Mouse (Mus musculus): Measurements from ENCODE around the gene Stk11ip. TPM values are rescaled to one million over a fixed set of nuclear protein-coding genes. Genes with fewer than 3 reads are reported as not detected.

The Stk11ip gene
- polyA plus RNA-seq, 1 experiment from 2014 or later, result 30.0 TPM

GRCm38 (mm10) chr1:75555680-75556079 is 34.4 kb downstream of the Stk11ip start:
- Histone ChIP-seq H3K4me3 (no peak overlapping the region), H3K4me1 (replicated peaks) (peaks cover 15% of the 10 kb centered on the region), H3K27ac (no peak overlapping the region), H3K27me3 (ENCODE audit: insufficient read depth, poor library complexity, severe bottlenecking) (peaks cover 10% of the 10 kb centered on the region), H3K9me3 (no peaks in the 10 kb centered on the region), H3K36me3 (peaks cover 65% of the 10 kb centered on the region)
- DNase-seq (ENCODE audit: low spot score), result no peak
- 91% methylated on average over 7 of the region's 7 CpGs for WGBS

GRCm38 (mm10) chr1:75556143-75556781 is 34.9 kb downstream of the Stk11ip start:
- 88% methylated on average over 9 of the region's 9 CpGs for WGBS
- Histone ChIP-seq H3K36me3 (peaks cover 59% of the 10 kb centered on the region), H3K4me1 (replicated peaks) (peaks cover 15% of the 10 kb centered on the region), H3K4me3 (no peak overlapping the region), H3K27me3 (ENCODE audit: insufficient read depth, poor library complexity, severe bottlenecking) (peaks cover 10% of the 10 kb centered on the region), H3K9me3 (no peaks in the 10 kb centered on the region), H3K27ac (no peak overlapping the region)
- DNase-seq (ENCODE audit: low spot score), result no peak

GRCm38 (mm10) chr1:75557041-75557440 is 35.7 kb downstream of the Stk11ip start:
- H3K27ac ChIP-seq, result no peak overlapping the region

GRCm38 (mm10) chr1:75558388-75559178 is 37.3 kb downstream of the Stk11ip start:
- Histone ChIP-seq H3K27me3 (ENCODE audit: insufficient read depth, poor library complexity, severe bottlenecking) (peaks cover 10% of the 10 kb centered on the region), H3K36me3 (peaks cover 38% of the 10 kb centered on the region), H3K27ac (peak overlapping the region; percentile 79; the same call in 1 of the 2 replicates), H3K4me1 (replicated peaks) (peaks cover 15% of the 10 kb centered on the region), H3K9me3 (0 out of 2 replicates have a peak, but pooled peaks cover 3% of the 10 kb centered on the region), H3K4me3 (peak overlapping the region; percentile 43; the same call in 1 of the 2 replicates)
- WGBS, result 89% methylated on average over 18 of the region's 18 CpGs
- DNase-seq (ENCODE audit: low spot score), result no peak

More at GRCm38 (mm10) chr1:75557041-75557440, 35.7 kb downstream of the Stk11ip start:
- Histone ChIP-seq H3K27me3 (ENCODE audit: insufficient read depth, poor library complexity, severe bottlenecking) (peaks cover 10% of the 10 kb centered on the region), H3K9me3 (no peaks in the 10 kb centered on the region), H3K4me3 (no peak overlapping the region), H3K4me1 (replicated peaks) (peaks cover 15% of the 10 kb centered on the region), H3K36me3 (peaks cover 52% of the 10 kb centered on the region)
- 94% methylated on average over 7 of the region's 7 CpGs for WGBS
- DNase-seq (ENCODE audit: low spot score), result no peak

GRCm38 (mm10) chr1:75559212-75559925 is 38.0 kb downstream of the Stk11ip start:
- Histone ChIP-seq H3K4me3 (peak overlapping the region; percentile 43), H3K9me3 (0 out of 2 replicates have a peak, but pooled peaks cover 3% of the 10 kb centered on the region), H3K4me1 (replicated peaks) (peaks cover 15% of the 10 kb centered on the region), H3K27ac (peak overlapping the region; percentile 79), H3K36me3 (peaks cover 32% of the 10 kb centered on the region), H3K27me3 (ENCODE audit: insufficient read depth, poor library complexity, severe bottlenecking) (peaks cover 12% of the 10 kb centered on the region)
- peak; percentile 94 for DNase-seq (ENCODE audit: low spot score)
- WGBS, result 10% methylated on average over 17 of the region's 17 CpGs

GRCm38 (mm10) chr1:75560206-75560913 is 39.0 kb downstream of the Stk11ip start:
- Histone ChIP-seq H3K4me3 (no peak overlapping the region), H3K27me3 (ENCODE audit: insufficient read depth, poor library complexity, severe bottlenecking) (peaks cover 12% of the 10 kb centered on the region), H3K27ac (peak overlapping the region; percentile 79; the same call in 1 of the 2 replicates), H3K36me3 (peaks cover 22% of the 10 kb centered on the region), H3K9me3 (0 out of 2 replicates have a peak, but pooled peaks cover 3% of the 10 kb centered on the region), H3K4me1 (replicated peaks) (peaks cover 15% of the 10 kb centered on the region)
- 85% methylated on average over 12 of the region's 12 CpGs for WGBS
- no peak for DNase-seq (ENCODE audit: low spot score)

GRCm38 (mm10) chr1:75561221-75561897 is 40.0 kb downstream of the Stk11ip start:
- peaks cover 15% of the 10 kb centered on the region for H3K4me1 ChIP-seq (replicated peaks)
- DNase-seq (ENCODE audit: low spot score), result no peak
- peaks cover 12% of the 10 kb centered on the region; the same call in 1 of the 2 replicates for H3K27me3 ChIP-seq (ENCODE audit: insufficient read depth, poor library complexity, severe bottlenecking)
- 0 out of 2 replicates have a peak, but pooled peaks cover 3% of the 10 kb centered on the region for H3K9me3 ChIP-seq
- 57% methylated on average over 4 of the region's 4 CpGs for WGBS
- H3K27ac ChIP-seq, result no peak overlapping the region
- H3K4me3 ChIP-seq, result no peak overlapping the region
- peaks cover 15% of the 10 kb centered on the region for H3K36me3 ChIP-seq

- Histone ChIP-seq H3K36me3 (peaks cover 11% of the 10 kb centered on the region), H3K27me3 (ENCODE audit: insufficient read depth, poor library complexity, severe bottlenecking) (peaks cover 12% of the 10 kb centered on the region; the same call in 1 of the 2 replicates), H3K27ac (no peak overlapping the region), H3K4me1 (replicated peaks) (peaks cover 15% of the 10 kb centered on the region), H3K9me3 (0 out of 2 replicates have a peak, but pooled peaks cover 3% of the 10 kb centered on the region), H3K4me3 (no peak overlapping the region)
- DNase-seq (ENCODE audit: low spot score), result no peak
- WGBS, result 76% methylated on average over 1 of the region's 1 CpGs
Measured at GRCm38 (mm10) chr1:75561898-75562238, 40.5 kb downstream of the Stk11ip start.

- H3K36me3 ChIP-seq, result no peaks in the 10 kb centered on the region
- no peak overlapping the region for H3K27ac ChIP-seq
- no peak for DNase-seq (ENCODE audit: low spot score)
Measured at GRCm38 (mm10) chr1:75564102-75564501, 42.8 kb downstream of the Stk11ip start.

GRCm38 (mm10) chr1:75564916-75565315 is 43.6 kb downstream of the Stk11ip start:
- DNase-seq (ENCODE audit: low spot score), result no peak

More at GRCm38 (mm10) chr1:75564102-75564501, 42.8 kb downstream of the Stk11ip start:
- peaks cover 11% of the 10 kb centered on the region for H3K4me1 ChIP-seq (replicated peaks)
- 0 out of 2 replicates have a peak, but pooled peaks cover 3% of the 10 kb centered on the region for H3K9me3 ChIP-seq
- H3K4me3 ChIP-seq, result no peak overlapping the region
- H3K27me3 ChIP-seq (ENCODE audit: insufficient read depth, poor library complexity, severe bottlenecking), result peaks cover 2% of the 10 kb centered on the region; the same call in 1 of the 2 replicates
- 85% methylated on average over 2 of the region's 2 CpGs for WGBS

GRCm38 (mm10) chr1:75565616-75566015 is 44.3 kb downstream of the Stk11ip start:
- Histone ChIP-seq H3K9me3 (0 out of 2 replicates have a peak, but pooled peaks cover 3% of the 10 kb centered on the region), H3K4me1 (replicated peaks) (0 out of 2 replicates have a peak, but pooled peaks cover 3% of the 10 kb centered on the region), H3K27me3 (ENCODE audit: insufficient read depth, poor library complexity, severe bottlenecking) (peaks cover 2% of the 10 kb centered on the region; the same call in 1 of the 2 replicates), H3K27ac (no peak overlapping the region), H3K36me3 (no peaks in the 10 kb centered on the region), H3K4me3 (no peak overlapping the region)
- WGBS, result 80% methylated on average over 9 of the region's 9 CpGs
- DNase-seq (ENCODE audit: low spot score), result no peak

More at GRCm38 (mm10) chr1:75564916-75565315, 43.6 kb downstream of the Stk11ip start:
- 73% methylated on average over 5 of the region's 5 CpGs for WGBS
- no peak overlapping the region for H3K4me3 ChIP-seq
- H3K4me1 ChIP-seq (replicated peaks), result peaks cover 3% of the 10 kb centered on the region
- no peak overlapping the region for H3K27ac ChIP-seq
- peaks cover 2% of the 10 kb centered on the region; the same call in 1 of the 2 replicates for H3K27me3 ChIP-seq (ENCODE audit: insufficient read depth, poor library complexity, severe bottlenecking)
- no peaks in the 10 kb centered on the region for H3K36me3 ChIP-seq
- 0 out of 2 replicates have a peak, but pooled peaks cover 3% of the 10 kb centered on the region for H3K9me3 ChIP-seq

Measured in hindbrain, embryonic 10.5 days (tissue).